Comparison of ENCODE assay signal across 19 mouse cellular contexts in the genomic region with DNA sequence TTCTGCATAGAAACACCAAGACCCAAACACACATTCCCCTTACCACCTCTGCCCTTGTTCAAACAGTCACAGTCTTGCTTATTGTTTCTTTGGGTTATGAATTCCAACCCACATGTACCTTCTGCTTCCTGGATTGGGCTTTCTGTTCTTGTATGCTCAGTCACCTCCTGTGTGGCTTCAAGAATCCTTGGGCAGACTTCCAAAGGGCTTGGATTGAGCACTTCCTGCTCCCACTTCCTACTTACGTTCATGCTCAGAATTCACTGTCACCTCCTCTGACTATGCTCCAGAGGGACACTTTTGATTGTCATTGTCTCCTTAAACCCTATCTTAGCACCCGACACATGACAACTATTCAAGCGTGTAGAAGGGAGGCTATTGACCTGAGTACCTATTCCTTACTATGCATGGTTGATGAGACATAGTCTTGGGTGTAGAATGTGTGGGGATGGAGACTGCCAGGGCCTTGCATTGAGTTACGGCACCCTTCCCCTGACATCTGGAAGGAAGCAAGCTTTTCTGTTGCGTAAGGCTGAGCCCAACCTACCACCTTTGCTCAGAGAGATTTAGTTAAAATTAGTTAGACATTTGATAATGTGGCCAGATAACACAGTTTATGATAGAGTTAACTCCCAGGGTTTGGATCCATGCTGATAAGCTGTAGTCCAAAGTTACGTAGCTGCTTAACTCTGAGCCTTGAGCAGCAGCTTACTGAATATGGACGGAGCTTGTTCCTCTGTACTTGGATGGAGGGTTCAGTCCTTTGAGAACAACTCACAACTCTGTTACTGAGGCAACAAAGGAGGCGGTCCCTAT. TPM values are rescaled to one million over a fixed set of nuclear protein-coding genes. Genes with fewer than 3 reads are reported as not detected.
DNase-seq lines count a peak whose midpoint lies in the region; ATAC-seq and TF ChIP-seq lines count a peak whose summit lies in the region.
"Had no signal": no experiment of that assay in that cellular context is flagged by ENCODE, and none has a peak within 500 bp of the region (broad histone marks: within the 10 kb centered on the region; RNA-seq: fewer than 3 reads in every experiment).

No protein-coding gene starts in this region.

- H3K36me3 ChIP-seq in hindbrain, postnatal 0 days (ENCODE audit: insufficient read depth, low read length), result no peaks in the 10 kb centered on the region
- H3K36me3 ChIP-seq in hindbrain, embryonic 14.5 days (replicated peaks; ENCODE audit: control insufficient read depth, insufficient read depth), result no peaks in the 10 kb centered on the region
- H3K36me3 ChIP-seq: embryonic facial prominence, embryonic 10.5 days; hindbrain, embryonic 13.5 days had no signal

- H3K9me3 ChIP-seq in hindbrain, postnatal 0 days (ENCODE audit: low read length), result no peaks in the 10 kb centered on the region
- no peaks in the 10 kb centered on the region for H3K9me3 ChIP-seq in hindbrain, embryonic 14.5 days (ENCODE audit: control insufficient read depth, low read length)
- H3K9me3 ChIP-seq: embryonic facial prominence, embryonic 10.5 days; forebrain, embryonic 13.5 days; hindbrain, embryonic 13.5 days had no signal

- 87% methylated on average over 8 of the region's 8 CpGs for WGBS in hindbrain, postnatal 0 days
- 89% methylated on average over 8 of the region's 8 CpGs for WGBS in hindbrain, embryonic 14.5 days
- WGBS in large intestine, adult 2 months, result 47% methylated on average over 8 of the region's 8 CpGs
- WGBS in cerebellum, adult 2 months, result 84% methylated on average over 8 of the region's 8 CpGs

- no peak overlapping the region for H3K9ac ChIP-seq in hindbrain, postnatal 0 days (replicated peaks; ENCODE audit: low read length)
- no peak overlapping the region for H3K9ac ChIP-seq in hindbrain, embryonic 14.5 days
- H3K9ac ChIP-seq: forebrain, embryonic 13.5 days; forebrain, postnatal 0 days; hindbrain, embryonic 13.5 days had no signal

- no peak for TF ChIP-seq POLR2A in cerebellum, adult 2 months (IDR thresholded peaks at IDR 0.05; ENCODE audit: borderline replicate concordance, insufficient read depth, low read length)

- peak; percentile 45; the same call in 1 of the 2 replicates for ATAC-seq in hindbrain, postnatal 0 days
- no peak for ATAC-seq in hindbrain, embryonic 14.5 days (ENCODE audit: low FRiP score)
- ATAC-seq: forebrain, embryonic 13.5 days; forebrain, postnatal 0 days had no signal

- H3K27me3 ChIP-seq in hindbrain, postnatal 0 days (ENCODE audit: insufficient read depth, low read length), result no peaks in the 10 kb centered on the region
- no peaks in the 10 kb centered on the region for H3K27me3 ChIP-seq in hindbrain, embryonic 14.5 days (ENCODE audit: control insufficient read depth, insufficient read depth, low read length)
- H3K27me3 ChIP-seq in cerebellum, adult 2 months (ENCODE audit: control insufficient read depth, insufficient read depth, low read length), result no peaks in the 10 kb centered on the region
- H3K27me3 ChIP-seq: CH12.LX; forebrain, embryonic 13.5 days; hindbrain, embryonic 13.5 days had no signal

- H3K27ac ChIP-seq in hindbrain, postnatal 0 days, result no peak overlapping the region
- H3K27ac ChIP-seq in hindbrain, embryonic 14.5 days, result no peak overlapping the region
- H3K27ac ChIP-seq in cerebellum, adult 2 months (ENCODE audit: insufficient read depth, low read length), result no peak overlapping the region
- H3K27ac ChIP-seq: embryonic facial prominence, embryonic 10.5 days; forebrain, embryonic 13.5 days; hindbrain, embryonic 13.5 days had no signal

- no peak for TF ChIP-seq CTCF in hindbrain, postnatal 0 days (IDR thresholded peaks at IDR 0.05; ENCODE audit: low read depth)
- no peak for TF ChIP-seq CTCF in cerebellum, adult 2 months (IDR thresholded peaks at IDR 0.05; ENCODE audit: borderline replicate concordance, insufficient read depth, low read depth, low read length)

- no peak overlapping the region for H3K4me2 ChIP-seq in hindbrain, postnatal 0 days (ENCODE audit: low read depth, low read length)
- no peak overlapping the region for H3K4me2 ChIP-seq in hindbrain, embryonic 14.5 days (replicated peaks)
- H3K4me2 ChIP-seq: forebrain, embryonic 13.5 days; hindbrain, embryonic 13.5 days had no signal

- no peak overlapping the region for H3K4me3 ChIP-seq in hindbrain, postnatal 0 days (ENCODE audit: low read length)
- no peak overlapping the region for H3K4me3 ChIP-seq in hindbrain, embryonic 14.5 days (replicated peaks; ENCODE audit: low read length)
- H3K4me3 ChIP-seq in cerebellum, adult 2 months (replicated peaks; ENCODE audit: insufficient read depth, low read depth, low read length), result no peak overlapping the region
- H3K4me3 ChIP-seq: embryonic facial prominence, embryonic 10.5 days; forebrain, embryonic 13.5 days; hindbrain, embryonic 13.5 days had no signal

- DNase-seq in hindbrain, postnatal 0 days (ENCODE audit: low spot score), result no peak
- DNase-seq in hindbrain, embryonic 14.5 days (ENCODE audit: low spot score), result no peak
- peak; percentile 53 for DNase-seq in lung, postnatal 36 days
- DNase-seq in lung, postnatal 25 days (ENCODE audit: low spot score), result no peak
- peak; percentile 44 for DNase-seq in large intestine, adult 2 months (ENCODE audit: low read depth, low spot score)
- DNase-seq in yolk sac, embryonic 10.5 days (ENCODE audit: low spot score), result peak; percentile 16
- DNase-seq in cerebellum, adult 2 months, result no peak
- DNase-seq in left cerebral cortex, adult 11 months (ENCODE audit: low spot score), result no peak
- DNase-seq: adrenal gland, adult 2 months; adrenal gland, postnatal 25 days; cerebellum, adult 18-20 months; cerebellum, postnatal 10 days; forebrain, postnatal 0 days; gastrocnemius, postnatal 14 days; heart, postnatal 10 days had no signal

- H3K4me1 ChIP-seq in hindbrain, postnatal 0 days (ENCODE audit: insufficient read depth, low read length), result no peaks in the 10 kb centered on the region
- H3K4me1 ChIP-seq in hindbrain, embryonic 14.5 days (replicated peaks; ENCODE audit: control insufficient read depth, insufficient read depth, low read length), result no peaks in the 10 kb centered on the region
- no peaks in the 10 kb centered on the region for H3K4me1 ChIP-seq in cerebellum, adult 2 months (ENCODE audit: control insufficient read depth, insufficient read depth, low read length)
- H3K4me1 ChIP-seq: forebrain, embryonic 13.5 days; hindbrain, embryonic 13.5 days had no signal

RNA-seq across cellular contexts. Expression of a gene that starts 55.9 kb away (rescaled TPM):
- total RNA-seq in hindbrain, postnatal 0 days (2014; rRNA removed), result 10.7 and 19.7 TPM in 2 replicates
- polyA plus RNA-seq in hindbrain, postnatal 0 days (2015; fragmentation: Nextera tagmentation; extraction: Ambion mirVana), result 3.9 and 5.7 TPM in 2 replicates
- 6.4 and 6.7 TPM in 2 replicates for polyA plus RNA-seq in hindbrain, embryonic 14.5 days (2014; fragmentation: Nextera tagmentation; extraction: Ambion mirVana)
- polyA plus RNA-seq in large intestine, adult 2 months (2012; rRNA removed), result 23.3 and 30.1 TPM in 2 replicates
- polyA plus RNA-seq in cerebellum, adult 2 months (2012; rRNA removed), result 5.6 and 6.0 TPM in 2 replicates
- total RNA-seq: CH12.LX had no signal

Comparison
In these comparisons a context has a peak if more than half of its experiments do, and no peak if none do; other contexts are left out.
1. DNase-seq: peak in lung, postnatal 36 days (single experiment), large intestine, adult 2 months (single experiment) and yolk sac, embryonic 10.5 days (single experiment); none in hindbrain, postnatal 0 days (single experiment), hindbrain, embryonic 14.5 days (single experiment), lung, postnatal 25 days (single experiment), cerebellum, adult 2 months (0 of 2) and left cerebral cortex, adult 11 months (single experiment).